Mouse (Mus musculus) heart, postnatal 0 days (tissue): Measurements from ENCODE around the gene Sacm1l. TPM values are rescaled to one million over a fixed set of nuclear protein-coding genes. Genes with fewer than 3 reads are reported as not detected.

Experiments
- ATAC-seq: fragments of 200-750 bp; cut with Nextera tagmentation; 2 replicates; pipeline ENCODE4 v1.8.0; 2017; ENCODE audit warnings: low read depth, moderate number of reproducible peaks, moderate library complexity; ENCODE audit not compliant: insufficient read depth
- DNase-seq: peaks from one replicate; pipeline ENCODE4 v3.0.0-alpha.2; 2016; ENCODE audit warnings: low spot score
- H3K27ac ChIP-seq: fragments of 300-500 bp; sonication (generic); 2 replicates; pipeline ENCODE4 v1.5.1; 2014; ENCODE audit warnings: low read depth, mild to moderate bottlenecking
- H3K27me3 ChIP-seq: fragments of 300-500 bp; sonication (generic); 2 replicates; pipeline ENCODE4 v1.6.1; 2014; ENCODE audit warnings: low read length, mixed read lengths; ENCODE audit not compliant: control insufficient read depth, insufficient read depth
- H3K36me3 ChIP-seq: fragments of 300-500 bp; sonication (generic); replicated peaks from 2 replicates; pipeline ENCODE4 v1.6.1; 2014; ENCODE audit warnings: low read length, mixed read lengths; ENCODE audit not compliant: control insufficient read depth, insufficient read depth
- H3K4me1 ChIP-seq: fragments of 300-500 bp; sonication (generic); 2 replicates; pipeline ENCODE4 v1.6.1; 2014; ENCODE audit warnings: antibody characterized with exemption; ENCODE audit not compliant: control insufficient read depth, insufficient read depth
- H3K4me2 ChIP-seq: fragments of 300-500 bp; sonication (generic); 2 replicates; pipeline ENCODE4 v1.6.1; 2014; ENCODE audit warnings: low read depth, mild to moderate bottlenecking, low read length, moderate library complexity
- H3K4me3 ChIP-seq: fragments of 300-500 bp; sonication (generic); 2 replicates; pipeline ENCODE4 v1.5.1; 2014; ENCODE audit warnings: low read depth, low read length
- H3K9ac ChIP-seq: fragments of 300-500 bp; sonication (generic); replicated peaks from 2 replicates; pipeline ENCODE4 v1.6.1; 2014; ENCODE audit warnings: low read depth, low read length, mixed read lengths
- H3K9me3 ChIP-seq: fragments of 300-500 bp; sonication (generic); replicated peaks from 2 replicates; pipeline ENCODE4 v1.6.1; 2016; ENCODE audit warnings: low read length; ENCODE audit not compliant: control insufficient read depth
- CTCF ChIP-seq: IDR thresholded peaks from 2 replicates; pipeline ENCODE4 v1.5.1; 2016; ENCODE audit warnings: antibody characterized with exemption, control low read depth, low read depth
- EP300 ChIP-seq: IDR thresholded peaks from 2 replicates; pipeline ENCODE4 v1.6.1; 2016; ENCODE audit warnings: antibody characterized with exemption, low read depth
- WGBS: fragments of 180-500 bp; shearing (Covaris S2); extraction: QIAGEN DNeasy Blood & Tissue Kit; methylation state at CpG from one replicate; pipeline ENCODE4 v1.1.7; 2014; 5-methylcytosine and 5-hydroxymethylcytosine counted together
- polyA plus RNA-seq: library from polyadenylated mRNA; unstranded; fragments of >200 nt; fragmentation: Nextera tagmentation; extraction: Ambion mirVana; gene quantifications from 2 replicates; pipeline ENCODE4 v1.2.1, GENCODE M21; 2015
- total RNA-seq: library from RNA; depleted of rRNA; stranded (reverse); fragments of >200 nt; gene quantifications from 2 replicates; pipeline ENCODE4 v1.2.3, GENCODE M21; 2014; ENCODE audit warnings: low replicate concordance; rRNA removed

The Sacm1l gene
- total RNA-seq (29.9 and 32.9 TPM in 2 replicates), polyA plus RNA-seq (36.4 and 38.9 TPM in 2 replicates)

GRCm38 (mm10) chr9:123529392-123530157 is at the start of gene Sacm1l:
Sacm1l (plus strand) TSS chr9:123529759.
- Histone ChIP-seq H3K4me3 (peak within 1 kb of the TSS; percentile 96), H3K27ac (peak within 1 kb of the TSS; percentile 96), H3K9me3 (no peaks in the 10 kb centered on the region), H3K36me3 (no peaks in the 10 kb centered on the region), H3K27me3 (no peaks in the 10 kb centered on the region), H3K4me2 (peak within 1 kb of the TSS; percentile 78), H3K4me1 (peaks cover 27% of the 10 kb centered on the region), H3K9ac (peak within 1 kb of the TSS; percentile 96)
- peak; percentile 100 for DNase-seq
- no peak for TF ChIP-seq CTCF
- TF ChIP-seq EP300, result peak; percentile 54; the same call in 1 of the 2 replicates
- WGBS, result under 1% methylated on average over 65 of the region's 79 CpGs
- ATAC-seq, result peak; percentile 96

- Histone ChIP-seq H3K4me1 (peaks cover 52% of the 10 kb centered on the region), H3K27me3 (no peaks in the 10 kb centered on the region), H3K4me2 (peak overlapping the region; percentile 98), H3K27ac (peak overlapping the region; percentile 89; the same call in 1 of the 2 replicates), H3K4me3 (peak overlapping the region; percentile 64), H3K36me3 (peaks cover 20% of the 10 kb centered on the region; the same call in 1 of the 2 replicates), H3K9me3 (no peaks in the 10 kb centered on the region), H3K9ac (peak overlapping the region; percentile 80)
- no peak for DNase-seq
- ATAC-seq, result no peak
- TF ChIP-seq EP300 (no peak), CTCF (no peak)
- WGBS, result 68% methylated on average over 8 of the region's 8 CpGs
These were observed 49.7 kb upstream of the Sacm1l start for GRCm38 (mm10) chr9:123479876-123480252.

GRCm38 (mm10) chr9:123480253-123480921 is 49.2 kb upstream of the Sacm1l start:
- peak overlapping the region; percentile 89; the same call in 1 of the 2 replicates for H3K27ac ChIP-seq
- DNase-seq, result no peak
- peaks cover 57% of the 10 kb centered on the region for H3K4me1 ChIP-seq

GRCm38 (mm10) chr9:123481136-123481535 is 48.4 kb upstream of the Sacm1l start:
- H3K4me1 ChIP-seq, result peaks cover 64% of the 10 kb centered on the region
- no peak overlapping the region for H3K27ac ChIP-seq
- no peaks in the 10 kb centered on the region for H3K27me3 ChIP-seq
- ATAC-seq, result no peak
- TF ChIP-seq EP300 (no peak), CTCF (no peak)
- no peaks in the 10 kb centered on the region for H3K9me3 ChIP-seq
- H3K36me3 ChIP-seq, result peaks cover 24% of the 10 kb centered on the region; the same call in 1 of the 2 replicates
- peak overlapping the region; percentile 64 for H3K4me3 ChIP-seq
- peak overlapping the region; percentile 98 for H3K4me2 ChIP-seq
- no peak for DNase-seq
- peak overlapping the region; percentile 80 for H3K9ac ChIP-seq
- 28% methylated on average over 7 of the region's 7 CpGs for WGBS

More at GRCm38 (mm10) chr9:123480253-123480921, 49.2 kb upstream of the Sacm1l start:
- Histone ChIP-seq H3K9me3 (no peaks in the 10 kb centered on the region), H3K4me3 (peak overlapping the region; percentile 64), H3K4me2 (peak overlapping the region; percentile 98), H3K36me3 (peaks cover 21% of the 10 kb centered on the region; the same call in 1 of the 2 replicates), H3K9ac (peak overlapping the region; percentile 80), H3K27me3 (no peaks in the 10 kb centered on the region)
- 45% methylated on average over 18 of the region's 18 CpGs for WGBS
- TF ChIP-seq EP300 (no peak), CTCF (no peak)
- ATAC-seq, result no peak

DNA sequence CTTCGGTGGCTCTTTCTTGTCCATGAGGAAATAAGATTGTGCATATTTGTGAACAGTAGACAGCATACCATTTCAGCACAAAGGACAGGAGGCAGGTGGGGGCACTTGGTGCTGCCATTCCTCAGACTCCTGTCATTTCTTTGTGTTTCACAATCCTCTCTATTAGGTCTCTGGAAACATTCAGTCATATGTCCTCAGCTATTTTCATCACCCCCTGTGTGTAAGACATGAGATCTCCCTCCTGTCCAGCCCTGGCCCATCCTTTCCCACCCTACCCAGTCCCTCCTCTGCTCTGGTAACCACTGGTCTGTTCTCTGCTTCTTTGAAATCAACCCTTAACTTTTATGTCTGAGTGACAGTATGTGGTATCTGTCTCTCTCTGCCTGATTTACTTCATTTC is 46.0 kb upstream of the Sacm1l start:
- peak overlapping the region; percentile 98 for H3K4me2 ChIP-seq
- no peak overlapping the region for H3K9ac ChIP-seq
- H3K27ac ChIP-seq, result peak overlapping the region; percentile 49; the same call in 1 of the 2 replicates
- DNase-seq (no peak), ATAC-seq (no peak)
- H3K4me1 ChIP-seq, result peaks cover 79% of the 10 kb centered on the region
- 31% methylated on average over 1 of the region's 1 CpGs for WGBS
- H3K4me3 ChIP-seq, result no peak overlapping the region; the same call in 1 of the 2 replicates
- no peaks in the 10 kb centered on the region for H3K27me3 ChIP-seq
- H3K9me3 ChIP-seq, result no peaks in the 10 kb centered on the region
- no peak for TF ChIP-seq CTCF
- TF ChIP-seq EP300, result no peak
- peaks cover 29% of the 10 kb centered on the region for H3K36me3 ChIP-seq
